Mouse (Mus musculus) layer of hippocampus, adult 6 months (tissue): Measurements from ENCODE around the gene Il20rb. TPM values are rescaled to one million over a fixed set of nuclear protein-coding genes. Genes with fewer than 3 reads are reported as not detected.

Experiments
- long read RNA-seq, 2 experiments: library from polyadenylated mRNA; unstranded; transcript quantifications; one replicate each; pipeline ENCODE4 v2.0.0; 2019 to 2020
- polyA plus RNA-seq: library from polyadenylated mRNA; unstranded; fragments of <200 nt; fragmentation: Nextera tagmentation; gene quantifications from 2 replicates; pipeline ENCODE4 v1.2.3, GENCODE M21; 2021

Il20rb gene
- polyA plus RNA-seq = 1.1 and 1.7 TPM in 2 replicates
- long read RNA-seq, experiment 1, partial matches to known transcripts = 0 of 2 reads
- long read RNA-seq, experiment 1, other reads (novel, unspliced or antisense) = 0 of 2 reads
- long read RNA-seq, experiment 2, partial matches to known transcripts = 0 of 7 reads
- long read RNA-seq, experiment 2, other reads (novel, unspliced or antisense) = 2 of 7 reads

DNA sequence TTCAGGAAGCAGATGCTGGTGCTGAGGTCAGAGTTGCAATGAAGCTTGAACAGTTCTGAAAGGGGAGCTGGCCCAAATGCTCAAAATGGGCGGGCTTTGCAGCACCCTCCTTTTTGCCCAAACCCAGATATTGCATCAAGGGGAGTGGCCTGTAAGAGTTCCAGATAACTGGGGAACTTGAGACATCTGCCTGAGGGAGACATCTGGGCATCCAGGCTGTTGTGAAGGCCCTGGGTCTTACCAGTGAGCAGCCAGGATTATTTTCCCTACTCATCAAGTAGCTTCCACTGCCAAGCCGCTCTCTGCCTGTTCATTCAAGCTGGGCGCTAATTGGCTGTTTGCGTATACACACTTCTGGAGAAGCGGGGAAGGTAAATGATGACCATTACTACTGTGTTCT lies at the start of gene Il20rb:
Gene Il20rb, minus strand, starts transcription at position 358 of the 400 bp plus-strand sequence.

Other genes with a start within 250 kb of the Il20rb start
- 31.8 and 33.3 TPM in 2 replicates for gene Nck1, start 59.3 kb upstream of the Il20rb start, polyA plus RNA-seq
- 24.3 and 24.4 TPM in 2 replicates for gene Slc35g2, start 84.3 kb upstream of the Il20rb start, polyA plus RNA-seq
- 3.8 and 4.5 TPM in 2 replicates for gene Stag1, start 111.0 kb upstream of the Il20rb start, polyA plus RNA-seq